Mouse (Mus musculus) heart, adult 2 months (tissue): ENCODE results near the gene Rad51d. TPM values are rescaled to one million over a fixed set of nuclear protein-coding genes. Genes with fewer than 3 reads are reported as not detected.

ENCODE experiments used
- DNase-seq, 2 experiments: peaks; one replicate each; pipeline ENCODE4 v3.0.0; 2021
- H3K27ac ChIP-seq: fragments of 200-600 bp; 2 replicates; pipeline ENCODE4 v1.8.1; 2022
- H3K27me3 ChIP-seq: fragments of 200-500 bp; 2 replicates; pipeline ENCODE4 v1.6.1; 2012; ENCODE audit warnings: mild to moderate bottlenecking, low read length, inconsistent platforms, mixed read lengths; ENCODE audit not compliant: control insufficient read depth, insufficient read depth
- H3K36me3 ChIP-seq: fragments of 200-500 bp; 2 replicates; pipeline ENCODE4 v1.6.1; 2012; ENCODE audit warnings: low read length, inconsistent platforms; ENCODE audit not compliant: control insufficient read depth, insufficient read depth
- H3K4me1 ChIP-seq: fragments of 200-500 bp; 2 replicates; pipeline ENCODE4 v1.6.1; 2011; ENCODE audit warnings: low read length; ENCODE audit not compliant: control insufficient read depth, insufficient read depth
- H3K4me3 ChIP-seq: fragments of 200-600 bp; 2 replicates; pipeline ENCODE4 v1.8.1; 2022
- H3K79me2 ChIP-seq: fragments of 200-500 bp; replicated peaks from 2 replicates; pipeline ENCODE4 v1.6.1; 2012; ENCODE audit warnings: mild to moderate bottlenecking, inconsistent platforms, low read length, moderate library complexity, mixed read lengths; ENCODE audit not compliant: control insufficient read depth, insufficient read depth
- H3K9ac ChIP-seq: fragments of 200-500 bp; 2 replicates; pipeline ENCODE4 v1.6.1; 2012; ENCODE audit warnings: low read depth, mild to moderate bottlenecking, control low read depth, inconsistent platforms, low read length, mixed read lengths
- CTCF ChIP-seq: fragments of 200-600 bp; IDR thresholded peaks from 2 replicates; pipeline ENCODE4 v1.8.1; 2022; ENCODE audit warnings: antibody characterized with exemption, mild to moderate bottlenecking, moderate library complexity
- EP300 ChIP-seq: fragments of 200-500 bp; IDR thresholded peaks from 2 replicates; pipeline ENCODE4 v1.6.1; 2011; ENCODE audit warnings: low read depth, low read length, control low read depth; ENCODE audit not compliant: insufficient read depth
- POLR2A ChIP-seq: fragments of 200-500 bp; IDR thresholded peaks from 2 replicates; pipeline ENCODE4 v1.6.1; 2011; ENCODE audit warnings: mild to moderate bottlenecking, low read depth, low read length, control low read depth; ENCODE audit not compliant: insufficient read depth
- WGBS: fragments of 180-500 bp; shearing (Covaris S2); methylation state at CpG from one replicate; pipeline ENCODE4 v1.1.7; 2018; 5-methylcytosine and 5-hydroxymethylcytosine counted together
- intact Hi-C: fragments of 180-260 bp; cut with DNase I; formaldehyde crosslinking; loops from one replicate; pipeline ENCODE4 v1.15.1; 2025
- polyA plus RNA-seq: library from polyadenylated mRNA; depleted of rRNA; stranded (reverse); fragments of >200 nt; gene quantifications from 2 replicates; pipeline ENCODE4 v1.2.3, GENCODE M21; 2012
- total RNA-seq, 2 experiments: library from RNA; stranded (reverse); gene quantifications; 2 replicates each; pipeline ENCODE4 v1.2.3; 2021

The Rad51d gene
- total and polyA plus RNA-seq, 3 experiments = 8.5 to 9.5 (median 8.6) TPM

DNA sequence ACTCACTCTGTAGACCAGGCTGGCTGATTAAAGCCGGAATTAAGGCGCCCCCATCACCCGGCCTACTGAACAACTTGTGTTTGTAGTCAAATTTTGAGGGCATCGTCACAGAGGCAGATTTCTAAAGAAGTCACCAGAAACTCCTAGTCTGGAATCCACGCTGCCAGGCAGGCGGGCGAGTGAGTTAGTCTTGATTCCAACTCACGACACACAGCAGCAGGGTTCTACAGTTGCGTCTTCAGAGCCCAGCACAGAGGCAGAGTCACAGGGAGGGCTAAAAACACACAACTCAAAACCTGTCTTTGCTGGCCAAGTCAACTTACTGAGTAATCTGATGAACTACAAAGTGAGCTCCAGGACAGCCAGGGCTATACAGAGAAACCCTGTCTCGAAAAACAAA lies 37.9 kb downstream of the Rad51d start:
- no peaks in the 10 kb centered on the region; the same call in 1 of the 2 replicates for H3K36me3 ChIP-seq
- WGBS = 92% methylated on average over 10 of the region's 10 CpGs
- no peaks in the 10 kb centered on the region; the same call in 1 of the 2 replicates for H3K79me2 ChIP-seq
- H3K27me3 ChIP-seq = no peaks in the 10 kb centered on the region
- intact Hi-C loops = no loop called here
- no peak overlapping the region for H3K4me3 ChIP-seq
- no peak overlapping the region for H3K27ac ChIP-seq
- H3K4me1 ChIP-seq = peaks cover 2% of the 10 kb centered on the region
- TF ChIP-seq POLR2A = no peak
- H3K9ac ChIP-seq = no peak overlapping the region
- DNase-seq = no peak

DNA sequence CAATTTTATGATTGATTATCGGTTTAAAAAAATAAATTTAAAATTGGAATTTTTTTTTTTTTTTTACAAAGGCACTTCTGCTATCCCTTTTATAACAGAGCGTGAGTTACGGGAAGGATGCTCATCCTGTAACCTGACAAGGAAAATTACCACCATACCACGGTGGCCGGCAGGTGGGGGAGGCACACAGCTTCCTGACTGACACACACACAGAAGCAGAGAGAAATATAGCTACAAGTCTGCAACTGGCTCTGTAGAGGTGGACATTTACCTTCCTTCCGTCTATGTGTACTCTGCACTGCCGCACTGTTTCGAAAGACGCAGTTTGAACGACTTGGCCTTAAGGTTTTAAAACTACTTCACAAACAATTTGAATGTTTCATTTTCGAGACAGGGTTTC lies 38.3 kb downstream of the Rad51d start:
- no peak overlapping the region for H3K9ac ChIP-seq

DNA sequence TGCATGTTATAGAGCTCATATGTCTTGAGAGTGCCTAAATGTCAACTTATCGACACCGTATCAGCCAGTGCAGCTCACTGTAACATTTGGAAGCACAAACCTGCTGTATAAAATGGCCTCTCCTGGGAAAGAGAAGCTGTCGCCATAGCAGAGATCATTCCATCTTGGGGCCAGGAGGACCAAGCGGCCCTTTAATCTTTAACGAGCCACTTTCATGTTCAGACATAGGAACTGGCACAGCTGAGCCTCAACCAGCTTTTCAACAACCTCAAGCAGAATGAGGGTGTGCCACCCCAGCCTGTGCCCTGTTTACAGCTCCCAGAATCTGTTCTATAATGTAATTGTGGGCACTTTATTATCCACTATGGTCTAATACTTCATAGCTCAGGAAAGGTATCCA lies 40.2 kb downstream of the Rad51d start:
- no peak overlapping the region for H3K9ac ChIP-seq
- no peak for TF ChIP-seq CTCF
- TF ChIP-seq POLR2A = no peak
- no peak for TF ChIP-seq EP300
- no peak overlapping the region for H3K4me3 ChIP-seq
- WGBS = 81% methylated on average over 5 of the region's 5 CpGs
- no peak overlapping the region for H3K27ac ChIP-seq
- H3K36me3 ChIP-seq = no peaks in the 10 kb centered on the region
- no peaks in the 10 kb centered on the region for H3K27me3 ChIP-seq
- H3K79me2 ChIP-seq = no peaks in the 10 kb centered on the region; the same call in 1 of the 2 replicates
- DNase-seq = no peak
- peaks cover 3% of the 10 kb centered on the region; the same call in 1 of the 2 replicates for H3K4me1 ChIP-seq
- intact Hi-C loops = no loop called here

More for the DNA sequence above, 38.3 kb downstream of the Rad51d start:
- H3K27me3 ChIP-seq = no peaks in the 10 kb centered on the region
- H3K36me3 ChIP-seq = no peaks in the 10 kb centered on the region; the same call in 1 of the 2 replicates
- H3K4me3 ChIP-seq = no peak overlapping the region
- H3K27ac ChIP-seq = no peak overlapping the region
- H3K4me1 ChIP-seq = peaks cover 4% of the 10 kb centered on the region
- TF ChIP-seq POLR2A = no peak
- no peaks in the 10 kb centered on the region; the same call in 1 of the 2 replicates for H3K79me2 ChIP-seq
- intact Hi-C loops = no loop called here
- 84% methylated on average over 11 of the region's 11 CpGs for WGBS
- no peak for DNase-seq

DNA sequence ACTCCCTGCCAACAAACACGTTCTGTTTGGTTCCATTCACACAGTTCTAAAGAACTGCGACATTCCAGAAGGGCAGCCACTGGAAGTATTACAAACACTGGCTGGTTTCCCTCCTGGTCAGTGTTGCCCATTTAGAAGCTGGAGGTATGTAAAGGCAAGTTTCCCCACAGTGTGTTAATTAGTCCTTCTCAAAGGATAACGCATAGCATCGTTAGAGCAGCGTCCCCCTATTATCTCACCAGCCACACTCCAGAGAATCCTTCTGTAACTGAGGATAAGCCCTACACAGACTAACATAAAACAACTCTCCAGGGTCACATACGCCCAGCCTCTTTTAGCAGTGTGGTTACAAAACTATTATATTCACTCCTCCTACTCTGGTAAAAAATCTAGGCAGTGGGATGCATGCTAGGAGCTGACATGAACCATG lies 42.8 kb downstream of the Rad51d start:
- Histone ChIP-seq H3K4me1 (peaks cover 4% of the 10 kb centered on the region; the same call in 1 of the 2 replicates), H3K36me3 (no peaks in the 10 kb centered on the region), H3K9ac (no peak overlapping the region), H3K27ac (no peak overlapping the region), H3K4me3 (no peak overlapping the region), H3K27me3 (no peaks in the 10 kb centered on the region), H3K79me2 (no peaks in the 10 kb centered on the region)
- TF ChIP-seq POLR2A (no peak), EP300 (no peak), CTCF (no peak)
- 59% methylated on average over 6 of the region's 6 CpGs for WGBS
- intact Hi-C loops = no loop called here
- no peak for DNase-seq

DNA sequence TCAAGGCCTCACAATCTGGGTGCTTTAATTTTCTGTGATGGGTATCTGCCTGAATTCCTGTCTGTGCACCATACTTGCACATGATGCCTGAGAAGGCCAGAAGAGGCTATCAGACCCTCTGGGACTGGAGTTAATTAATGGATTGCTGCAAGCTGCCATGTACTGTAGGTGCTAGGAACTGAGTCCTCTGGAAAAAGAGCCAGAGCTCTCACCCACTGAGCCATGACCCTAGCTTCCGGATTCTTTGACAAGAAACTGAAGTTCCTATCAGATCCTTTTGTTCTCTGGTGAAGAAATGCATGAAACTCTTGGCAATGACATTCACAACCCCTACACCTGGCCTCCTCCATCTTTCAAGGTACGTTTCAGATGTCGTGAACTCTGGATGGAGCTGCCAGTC lies 43.5 kb downstream of the Rad51d start:
- Histone ChIP-seq H3K4me3 (no peak overlapping the region), H3K27me3 (no peaks in the 10 kb centered on the region), H3K36me3 (no peaks in the 10 kb centered on the region), H3K4me1 (peaks cover 4% of the 10 kb centered on the region; the same call in 1 of the 2 replicates), H3K79me2 (no peaks in the 10 kb centered on the region), H3K27ac (no peak overlapping the region), H3K9ac (no peak overlapping the region)
- no peak for TF ChIP-seq POLR2A
- TF ChIP-seq EP300 = no peak
- TF ChIP-seq CTCF = no peak
- intact Hi-C loops = no loop called here
- 74% methylated on average over 3 of the region's 3 CpGs for WGBS
- no peak for DNase-seq

DNA sequence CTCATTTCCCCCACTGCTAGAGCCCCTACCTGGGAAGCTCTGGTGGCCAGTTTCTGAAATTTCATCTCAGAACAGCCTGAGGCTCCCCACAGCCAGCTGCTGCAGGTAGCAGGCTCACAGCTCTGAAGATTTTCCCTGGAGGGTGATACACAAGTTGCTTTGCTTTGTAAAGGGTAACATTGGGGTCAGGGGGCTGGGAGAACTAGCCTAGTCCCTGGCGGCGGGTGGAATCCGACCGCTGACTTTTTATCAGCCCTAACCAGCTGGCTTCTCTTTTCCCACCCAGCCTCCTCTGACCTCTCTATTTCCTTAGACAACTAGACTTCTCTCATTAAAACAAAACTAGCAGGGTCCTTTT lies 44.4 kb downstream of the Rad51d start:
- intact Hi-C loops = no loop called here
- WGBS = 25% methylated on average over 4 of the region's 4 CpGs
- peaks cover 4% of the 10 kb centered on the region; the same call in 1 of the 2 replicates for H3K4me1 ChIP-seq
- TF ChIP-seq EP300 = no peak
- TF ChIP-seq POLR2A = no peak
- no peak for TF ChIP-seq CTCF
- no peak for DNase-seq
- peak overlapping the region; percentile 31 for H3K4me3 ChIP-seq
- H3K27me3 ChIP-seq = no peaks in the 10 kb centered on the region
- H3K9ac ChIP-seq = no peak overlapping the region
- no peaks in the 10 kb centered on the region for H3K79me2 ChIP-seq
- H3K27ac ChIP-seq = peak overlapping the region; percentile 55
- no peaks in the 10 kb centered on the region for H3K36me3 ChIP-seq
